Mouse (Mus musculus) telencephalon, adult 2 months (tissue): ENCODE measurements around the gene Zfp58.
A peak's percentile ranks its signal among the peaks of the same experiment; 100 is the strongest.
"Not testable (repeated sequence)": the region's sequence is repeated elsewhere in the genome, so short reads cannot be mapped to it uniquely, and the experiment has no call there.

Source experiments
- DNase-seq: peaks from one replicate; pipeline ENCODE4 v3.0.0-alpha.2; 2011; ENCODE audit warnings: low read depth, low spot score

The Zfp58 gene

GRCm38 (mm10) chr13:67500084-67500719 is at the start of gene Zfp58:
TSS of gene Zfp58 (minus strand) at chr13:67500555.
- DNase-seq: peak; percentile 94

- no peak for DNase-seq
These were observed 45.6 kb upstream of the Zfp58 start for GRCm38 (mm10) chr13:67545941-67546340.

GRCm38 (mm10) chr13:67527049-67527730 is 26.8 kb upstream of the Zfp58 start:
- DNase-seq: no peak

- peak; percentile 96 for DNase-seq
These were observed 25.5 kb upstream of the Zfp58 start, which contains the start of the genes Gm26965 and Zfp87 for GRCm38 (mm10) chr13:67525753-67526410. TSS of gene Gm26965 (minus strand) at chr13:67526151. TSS of gene Zfp87 (minus strand) at chr13:67526177.

GRCm38 (mm10) chr13:67500908-67501307 is 553 bp upstream of the Zfp58 start:
- no peak for DNase-seq

- DNase-seq: no peak
These were observed 4.7 kb downstream of the Zfp58 start for GRCm38 (mm10) chr13:67495631-67496030.

- no peak for DNase-seq
These were observed 15.9 kb downstream of the Zfp58 start for GRCm38 (mm10) chr13:67484424-67484811.

GRCm38 (mm10) chr13:67483625-67484423 is 16.5 kb downstream of the Zfp58 start, which contains the start of gene Zfp874b:
TSS of gene Zfp874b (minus strand) at chr13:67484258.
- DNase-seq: peak; percentile 94

- no peak for DNase-seq
These were observed 18.8 kb downstream of the Zfp58 start for GRCm38 (mm10) chr13:67481528-67481927.

- DNase-seq: no peak
These were observed 31.1 kb downstream of the Zfp58 start for GRCm38 (mm10) chr13:67469274-67469673.

GRCm38 (mm10) chr13:67463506-67464185 is 36.7 kb downstream of the Zfp58 start:
- DNase-seq: not testable (repeated sequence)

- no peak for DNase-seq
These were observed 48.4 kb downstream of the Zfp58 start for GRCm38 (mm10) chr13:67452021-67452309.

- peak; percentile 94 for DNase-seq
These were observed 49.0 kb downstream of the Zfp58 start, which contains the start of gene Zfp874a for GRCm38 (mm10) chr13:67451172-67452020. TSS of gene Zfp874a (minus strand) at chr13:67451624.
